Mouse (Mus musculus) neural tube, embryonic 12.5 days (tissue): ENCODE results near the gene 2010111I01Rik. TPM values are rescaled to one million over a fixed set of nuclear protein-coding genes. Genes with fewer than 3 reads are reported as not detected.

Source experiments
- ATAC-seq: fragments of 200-750 bp; cut with Nextera tagmentation; 2 replicates; pipeline ENCODE4 v1.8.0; 2017; ENCODE audit warnings: low read depth, mild to moderate bottlenecking, moderate TSS enrichment, moderate library complexity; ENCODE audit not compliant: low FRiP score
- H3K27ac ChIP-seq: fragments of 300-500 bp; sonication (generic); 2 replicates; pipeline ENCODE4 v1.5.1; 2016
- H3K27me3 ChIP-seq: fragments of 300-500 bp; sonication (generic); replicated peaks from 2 replicates; pipeline ENCODE4 v1.6.1; 2016; ENCODE audit warnings: mild to moderate bottlenecking
- H3K36me3 ChIP-seq: fragments of 300-500 bp; sonication (generic); 2 replicates; pipeline ENCODE4 v1.6.1; 2016; ENCODE audit warnings: mild to moderate bottlenecking
- H3K4me1 ChIP-seq: fragments of 300-500 bp; sonication (generic); 2 replicates; pipeline ENCODE4 v1.6.1; 2016
- H3K4me2 ChIP-seq: fragments of 300-500 bp; sonication (generic); replicated peaks from 2 replicates; pipeline ENCODE4 v1.6.1; 2016; ENCODE audit warnings: mild to moderate bottlenecking
- H3K4me3 ChIP-seq: fragments of 300-500 bp; sonication (generic); 2 replicates; pipeline ENCODE4 v1.5.1; 2016
- H3K9ac ChIP-seq: fragments of 300-500 bp; sonication (generic); 2 replicates; pipeline ENCODE4 v1.6.1; 2016; ENCODE audit warnings: mild to moderate bottlenecking
- H3K9me3 ChIP-seq: fragments of 300-500 bp; sonication (generic); 2 replicates; pipeline ENCODE4 v1.6.1; 2016; ENCODE audit warnings: mild to moderate bottlenecking
- WGBS: fragments of 180-500 bp; shearing (Covaris S2); methylation state at CpG from one replicate; pipeline ENCODE4 v1.1.7; 2016; 5-methylcytosine and 5-hydroxymethylcytosine counted together
- polyA plus RNA-seq: library from polyadenylated mRNA; unstranded; fragments of >200 nt; fragmentation: Nextera tagmentation; extraction: Ambion mirVana; gene quantifications from 2 replicates; pipeline ENCODE4 v1.2.1, GENCODE M21; 2016

2010111I01Rik gene
- polyA plus RNA-seq, 1 experiment from 2014 or later, result 89.8 TPM

- Histone ChIP-seq H3K9me3 (no peaks in the 10 kb centered on the region), H3K4me1 (no peaks in the 10 kb centered on the region), H3K36me3 (no peaks in the 10 kb centered on the region), H3K27me3 (no peaks in the 10 kb centered on the region), H3K4me2 (no peak overlapping the region), H3K9ac (no peak overlapping the region), H3K27ac (no peak overlapping the region), H3K4me3 (no peak overlapping the region)
- no peak for ATAC-seq
Observed at GRCm38 (mm10) chr13:63138376-63139048, 173.8 kb downstream of the 2010111I01Rik start.

DNA sequence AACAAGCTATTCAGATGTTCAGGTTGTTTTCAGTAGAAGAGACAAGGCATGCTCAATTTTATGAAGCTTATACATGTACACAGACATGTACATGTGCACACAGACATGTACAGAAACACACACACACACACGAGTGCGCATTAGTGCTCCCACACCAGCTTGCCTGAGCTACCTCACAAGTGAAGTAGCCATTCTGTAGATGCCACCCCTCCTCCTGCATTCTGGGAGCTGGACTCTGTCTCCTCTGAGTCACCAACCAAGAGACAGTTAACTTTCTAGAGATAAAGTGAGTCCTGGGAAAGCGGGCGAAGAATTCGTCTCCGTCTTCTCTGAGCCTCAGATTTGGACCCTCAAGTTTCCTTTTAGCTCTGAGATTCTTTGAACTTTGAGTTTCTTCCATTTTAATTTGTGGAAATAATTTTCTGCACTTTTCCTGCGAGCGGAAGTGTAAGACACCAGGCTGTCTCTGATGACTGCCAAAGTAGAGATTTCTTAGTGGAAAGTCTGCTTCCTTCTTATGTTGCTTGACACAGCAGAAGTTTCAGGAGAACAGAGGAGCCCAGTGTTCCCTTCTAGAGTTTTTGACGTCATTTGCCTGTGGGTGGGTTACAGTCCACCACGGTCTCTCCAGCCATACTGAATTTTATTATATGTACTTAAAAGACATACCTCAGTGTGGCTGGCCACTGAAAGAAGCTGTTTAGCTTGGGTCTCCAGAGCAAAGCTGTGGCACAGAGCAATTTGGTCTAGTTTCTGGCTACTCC lies 175.0 kb downstream of the 2010111I01Rik start:
- no peak overlapping the region for H3K4me3 ChIP-seq
- no peaks in the 10 kb centered on the region for H3K36me3 ChIP-seq
- 84% methylated on average over 10 of the region's 10 CpGs for WGBS
- H3K9me3 ChIP-seq, result no peaks in the 10 kb centered on the region
- H3K27me3 ChIP-seq, result no peaks in the 10 kb centered on the region
- no peak for ATAC-seq
- no peak overlapping the region for H3K4me2 ChIP-seq
- no peak overlapping the region for H3K27ac ChIP-seq
- no peaks in the 10 kb centered on the region for H3K4me1 ChIP-seq
- no peak overlapping the region for H3K9ac ChIP-seq

GRCm38 (mm10) chr13:63140784-63141183 lies 176.1 kb downstream of the 2010111I01Rik start:
- no peaks in the 10 kb centered on the region for H3K4me1 ChIP-seq
- no peak overlapping the region for H3K27ac ChIP-seq
- no peaks in the 10 kb centered on the region for H3K27me3 ChIP-seq
- no peak for ATAC-seq
- no peaks in the 10 kb centered on the region for H3K9me3 ChIP-seq
- H3K4me3 ChIP-seq, result no peak overlapping the region
- no peak overlapping the region for H3K9ac ChIP-seq
- WGBS, result 87% methylated on average over 6 of the region's 6 CpGs
- no peak overlapping the region for H3K4me2 ChIP-seq
- no peaks in the 10 kb centered on the region for H3K36me3 ChIP-seq

DNA sequence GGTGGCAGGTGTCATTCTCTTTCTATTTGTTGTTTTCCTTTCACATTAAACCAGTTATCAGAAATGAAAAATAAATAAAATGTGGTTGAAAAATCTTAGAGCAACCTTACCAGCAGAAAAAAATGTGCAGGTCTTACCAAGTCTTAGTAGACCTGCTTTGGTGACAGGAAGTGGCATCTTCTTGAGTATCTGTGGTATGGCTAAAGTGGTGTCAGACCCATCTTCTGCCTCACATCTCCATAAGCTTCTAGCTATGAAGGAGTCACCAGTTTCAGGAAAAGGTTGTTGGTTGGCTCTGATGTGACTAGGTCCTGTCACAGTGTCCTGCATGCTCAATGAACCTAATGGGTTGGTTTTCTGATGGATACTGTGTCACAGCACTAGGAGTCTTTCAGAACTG lies 176.6 kb downstream of the 2010111I01Rik start:
- Histone ChIP-seq H3K27me3 (no peaks in the 10 kb centered on the region), H3K9me3 (no peaks in the 10 kb centered on the region), H3K36me3 (no peaks in the 10 kb centered on the region), H3K4me2 (no peak overlapping the region), H3K9ac (no peak overlapping the region), H3K4me3 (no peak overlapping the region), H3K4me1 (no peaks in the 10 kb centered on the region), H3K27ac (no peak overlapping the region)
- ATAC-seq, result no peak

DNA sequence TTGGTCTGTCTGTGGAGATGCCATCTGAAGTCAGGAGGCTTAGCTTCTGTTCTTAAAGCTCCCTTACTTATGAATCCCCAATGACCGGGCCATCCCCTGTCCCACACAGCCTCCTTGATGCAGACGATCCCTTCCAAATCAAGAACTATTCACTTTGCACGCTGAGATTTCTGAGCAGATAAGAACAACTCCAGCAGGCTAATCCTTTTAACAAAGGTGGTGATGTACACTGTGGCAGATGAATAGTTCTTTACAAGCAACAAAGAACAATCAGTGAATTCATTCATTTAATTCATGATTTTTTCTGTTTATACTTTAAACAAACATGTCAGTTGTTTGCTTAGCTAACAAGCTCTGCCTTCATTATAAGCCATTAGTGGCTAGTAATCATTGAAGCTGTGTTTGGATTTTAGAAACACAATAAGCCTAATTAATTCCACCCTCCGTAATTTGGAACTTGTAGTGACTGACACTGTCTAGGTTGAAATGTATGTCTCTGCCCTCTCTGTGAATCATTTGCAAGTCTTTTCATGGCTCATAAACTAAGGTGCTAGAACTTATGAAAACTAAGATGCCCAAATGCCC lies 182.0 kb downstream of the 2010111I01Rik start:
- no peaks in the 10 kb centered on the region; the same call in 1 of the 2 replicates for H3K4me1 ChIP-seq
- no peak for ATAC-seq
- WGBS, result 74% methylated on average over 4 of the region's 4 CpGs

GRCm38 (mm10) chr13:63148157-63148556 lies 183.5 kb downstream of the 2010111I01Rik start:
- Histone ChIP-seq H3K27ac (no peak overlapping the region), H3K9me3 (no peaks in the 10 kb centered on the region), H3K27me3 (no peaks in the 10 kb centered on the region), H3K4me2 (no peak overlapping the region), H3K4me1 (no peaks in the 10 kb centered on the region; the same call in 1 of the 2 replicates), H3K4me3 (no peak overlapping the region), H3K36me3 (no peaks in the 10 kb centered on the region), H3K9ac (no peak overlapping the region)
- WGBS, result 48% methylated on average over 1 of the region's 1 CpGs
- no peak for ATAC-seq

More for the DNA sequence above, 182.0 kb downstream of the 2010111I01Rik start:
- no peak overlapping the region for H3K4me3 ChIP-seq
- no peak overlapping the region for H3K9ac ChIP-seq
- H3K27ac ChIP-seq, result no peak overlapping the region
- H3K36me3 ChIP-seq, result no peaks in the 10 kb centered on the region
- H3K4me2 ChIP-seq, result no peak overlapping the region
- H3K9me3 ChIP-seq, result no peaks in the 10 kb centered on the region
- H3K27me3 ChIP-seq, result no peaks in the 10 kb centered on the region

DNA sequence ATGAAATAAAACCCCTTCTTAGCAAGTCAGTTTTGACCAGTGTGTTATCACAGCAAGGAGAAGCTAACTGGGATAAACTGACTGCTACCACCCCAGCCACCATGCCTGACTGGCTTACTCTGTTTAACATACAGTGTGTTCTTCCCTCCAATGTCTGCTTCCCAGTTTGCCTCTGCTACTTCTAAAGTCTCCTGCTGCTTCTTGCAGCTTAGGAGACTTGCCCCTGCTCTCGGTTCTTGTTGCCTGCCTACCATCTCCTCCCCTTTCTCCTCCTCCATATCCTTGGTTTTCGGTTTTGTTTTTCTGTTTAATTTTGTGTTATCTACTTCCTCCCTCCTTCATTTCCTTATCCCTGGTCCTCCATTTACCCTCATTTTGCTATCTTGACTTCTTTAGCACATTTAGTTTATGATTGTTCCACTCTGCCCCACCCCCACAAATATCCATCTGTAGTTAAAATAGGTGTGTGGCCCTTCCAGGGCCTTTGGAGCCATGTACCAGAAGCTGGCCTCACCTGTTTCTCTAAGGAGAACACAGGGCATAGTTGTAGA lies 185.9 kb downstream of the 2010111I01Rik start:
- H3K4me2 ChIP-seq, result no peak overlapping the region
- H3K9me3 ChIP-seq, result no peaks in the 10 kb centered on the region
- 49% methylated on average over 2 of the region's 2 CpGs for WGBS
- H3K4me1 ChIP-seq, result no peaks in the 10 kb centered on the region; the same call in 1 of the 2 replicates
- H3K36me3 ChIP-seq, result no peaks in the 10 kb centered on the region
- H3K27me3 ChIP-seq, result no peaks in the 10 kb centered on the region
- no peak overlapping the region for H3K27ac ChIP-seq
- no peak overlapping the region for H3K9ac ChIP-seq
- H3K4me3 ChIP-seq, result no peak overlapping the region
- no peak for ATAC-seq

DNA sequence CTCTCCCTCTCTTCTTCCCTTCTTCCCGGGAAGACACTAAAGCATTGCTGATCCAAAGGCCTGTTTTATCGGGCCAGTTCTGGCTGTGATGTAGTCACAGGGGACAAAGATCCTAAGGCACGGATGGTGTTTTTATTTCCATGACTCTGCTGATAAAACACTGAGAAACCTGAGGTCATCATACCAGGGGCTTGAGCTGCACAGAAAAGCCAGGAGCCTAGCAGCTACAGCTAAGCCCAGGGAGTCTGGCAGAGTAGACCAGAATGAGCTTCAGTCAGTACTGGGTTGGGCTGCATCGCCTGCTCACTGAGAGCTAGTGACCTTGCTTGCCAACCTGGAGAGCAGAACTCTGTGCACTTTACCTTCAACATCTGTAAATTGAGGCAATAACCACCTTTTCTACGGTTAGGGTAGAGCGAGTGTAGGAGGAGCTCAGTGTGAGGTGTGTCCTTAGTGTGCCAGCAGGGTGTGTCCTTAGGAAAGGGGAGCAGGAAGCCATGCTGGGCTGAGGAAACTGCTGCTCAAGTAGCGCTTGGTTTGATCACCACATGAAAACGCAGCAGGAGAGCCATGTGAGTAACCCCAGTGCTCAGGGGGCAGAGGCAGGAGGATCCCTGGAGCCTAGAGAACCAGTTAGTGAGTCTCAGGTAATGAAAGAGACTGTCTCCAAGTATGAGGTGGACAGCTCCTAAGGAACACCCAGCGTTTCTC lies 186.5 kb downstream of the 2010111I01Rik start:
- Histone ChIP-seq H3K4me2 (no peak overlapping the region), H3K4me3 (no peak overlapping the region), H3K36me3 (no peaks in the 10 kb centered on the region), H3K9me3 (no peaks in the 10 kb centered on the region), H3K4me1 (no peaks in the 10 kb centered on the region; the same call in 1 of the 2 replicates), H3K9ac (no peak overlapping the region), H3K27ac (no peak overlapping the region), H3K27me3 (no peaks in the 10 kb centered on the region)
- WGBS, result 88% methylated on average over 9 of the region's 9 CpGs
- no peak for ATAC-seq

GRCm38 (mm10) chr13:63152498-63152897 lies 187.8 kb downstream of the 2010111I01Rik start:
- Histone ChIP-seq H3K4me3 (no peak overlapping the region), H3K9ac (no peak overlapping the region), H3K9me3 (no peaks in the 10 kb centered on the region), H3K27me3 (no peaks in the 10 kb centered on the region), H3K4me1 (no peaks in the 10 kb centered on the region; the same call in 1 of the 2 replicates), H3K4me2 (no peak overlapping the region), H3K27ac (no peak overlapping the region), H3K36me3 (peaks cover 2% of the 10 kb centered on the region; the same call in 1 of the 2 replicates)
- WGBS, result 89% methylated on average over 3 of the region's 3 CpGs
- no peak for ATAC-seq

- H3K4me3 ChIP-seq, result no peak overlapping the region
- WGBS, result 43% methylated on average over 2 of the region's 2 CpGs
- H3K27me3 ChIP-seq, result no peaks in the 10 kb centered on the region
- peaks cover 2% of the 10 kb centered on the region; the same call in 1 of the 2 replicates for H3K36me3 ChIP-seq
- no peak for ATAC-seq
- H3K4me2 ChIP-seq, result no peak overlapping the region
- no peak overlapping the region for H3K27ac ChIP-seq
- H3K4me1 ChIP-seq, result no peaks in the 10 kb centered on the region
- no peak overlapping the region for H3K9ac ChIP-seq
- H3K9me3 ChIP-seq, result no peaks in the 10 kb centered on the region
Observed at GRCm38 (mm10) chr13:63153397-63153796, 188.7 kb downstream of the 2010111I01Rik start.

- ATAC-seq, result no peak
- Histone ChIP-seq H3K36me3 (peaks cover 2% of the 10 kb centered on the region; the same call in 1 of the 2 replicates), H3K9me3 (no peaks in the 10 kb centered on the region), H3K4me2 (no peak overlapping the region), H3K9ac (no peak overlapping the region), H3K4me1 (no peaks in the 10 kb centered on the region), H3K27me3 (no peaks in the 10 kb centered on the region), H3K4me3 (no peak overlapping the region), H3K27ac (no peak overlapping the region)
- 71% methylated on average over 7 of the region's 7 CpGs for WGBS
Observed at GRCm38 (mm10) chr13:63154851-63155571, 190.3 kb downstream of the 2010111I01Rik start.
